Mouse (Mus musculus) c-Kit-positive CD71-negative TER-119-negative erythroid progenitor cells, embryonic 14.5 days (primary cell): ENCODE results near the gene Armcx3.
"Not testable (repeated sequence)": the region's sequence is repeated elsewhere in the genome, so short reads cannot be mapped to it uniquely, and the experiment has no call there.

Source experiments
- DNase-seq: peaks from one replicate; pipeline ENCODE4 v3.0.0-alpha.2; 2013; ENCODE audit warnings: low read depth

The Armcx3 gene

GRCm38 (mm10) chrX:134756434-134757292 lies at the start of gene Armcx3:
Gene Armcx3 (plus strand): TSS chrX:134756595.
- DNase-seq: peak; percentile 25

- DNase-seq: no peak
Observed at GRCm38 (mm10) chrX:134716863-134717262, 39.5 kb upstream of the Armcx3 start.

GRCm38 (mm10) chrX:134717752-134718308 lies 38.6 kb upstream of the Armcx3 start, which contains the start of gene Armcx1:
Gene Armcx1 (plus strand): TSS chrX:134717963.
- no peak for DNase-seq

- no peak for DNase-seq
Observed at GRCm38 (mm10) chrX:134718524-134718923, 37.9 kb upstream of the Armcx3 start.

- not testable (repeated sequence) for DNase-seq
Observed at GRCm38 (mm10) chrX:134723762-134724161, 32.6 kb upstream of the Armcx3 start.

- no peak for DNase-seq
Observed at GRCm38 (mm10) chrX:134729778-134730177, 26.6 kb upstream of the Armcx3 start.

GRCm38 (mm10) chrX:134737796-134738195 lies 18.6 kb upstream of the Armcx3 start:
- no peak for DNase-seq

GRCm38 (mm10) chrX:134739160-134739559 lies 17.2 kb upstream of the Armcx3 start:
- DNase-seq: no peak

- no peak for DNase-seq
Observed at GRCm38 (mm10) chrX:134741862-134742261, 14.5 kb upstream of the Armcx3 start.

GRCm38 (mm10) chrX:134746459-134746858 lies 9.9 kb upstream of the Armcx3 start:
- no peak for DNase-seq

- DNase-seq: peak; percentile 53
Observed at GRCm38 (mm10) chrX:134750764-134751592, 5.4 kb upstream of the Armcx3 start, which contains the start of gene Armcx6. Gene Armcx6 (minus strand): TSS chrX:134751417.

GRCm38 (mm10) chrX:134751910-134752309 lies 4.5 kb upstream of the Armcx3 start:
- DNase-seq: no peak

- no peak for DNase-seq
Observed at GRCm38 (mm10) chrX:134752584-134752983, 3.8 kb upstream of the Armcx3 start.

- DNase-seq: no peak
Observed at GRCm38 (mm10) chrX:134757293-134757995, 1.0 kb downstream of the Armcx3 start.

GRCm38 (mm10) chrX:134763428-134764198 lies 7.2 kb downstream of the Armcx3 start:
- not testable (repeated sequence) for DNase-seq

- no peak for DNase-seq
Observed at GRCm38 (mm10) chrX:134787728-134788127, 31.3 kb downstream of the Armcx3 start.

GRCm38 (mm10) chrX:134807833-134808754 lies 51.7 kb downstream of the Armcx3 start:
- DNase-seq: no peak

- peak; percentile 8 for DNase-seq
Observed at GRCm38 (mm10) chrX:134808755-134809224, 52.4 kb downstream of the Armcx3 start, which contains the start of gene Armcx2. Gene Armcx2 (minus strand): TSS chrX:134809221.
